Mouse (Mus musculus) erythroblast, embryonic 14.5 days (primary cell): ENCODE data around the gene Plcb2.

Experiments
- GATA1 ChIP-seq: IDR thresholded peaks from 2 replicates; pipeline ENCODE4 v1.6.1; 2012; ENCODE audit warnings: low read length, inconsistent platforms, mixed read lengths
- TAL1 ChIP-seq: IDR thresholded peaks from 3 replicates; pipeline ENCODE4 v1.6.1; 2012; ENCODE audit warnings: low read length, inconsistent platforms, mixed read lengths

GRCm38 (mm10) chr2:118741183-118741582 is 12.9 kb upstream of the Plcb2 start:
- TF ChIP-seq GATA1, result no peak
- no peak for TF ChIP-seq TAL1
